Mouse (Mus musculus): Measurements from ENCODE around the gene Hdhd5. TPM values are rescaled to one million over a fixed set of nuclear protein-coding genes. Genes with fewer than 3 reads are reported as not detected.
A peak's percentile ranks its signal among the peaks of the same experiment; 100 is the strongest.

Gene Hdhd5
- polyA plus RNA-seq, 1 experiment: 10.5 TPM

GRCm38 (mm10) chr6:120510425-120510824 is 20.7 kb downstream of the Hdhd5 start:
- no peak for TF ChIP-seq POLR2A (IDR thresholded peaks at IDR 0.05; ENCODE audit: borderline replicate concordance, low read depth, low read length)
- TF ChIP-seq CTCF (IDR thresholded peaks at IDR 0.05; ENCODE audit: low read depth, low read length): no peak
- Histone ChIP-seq H3K4me3 (ENCODE audit: insufficient read depth, low read length) (no peak overlapping the region), H3K27ac (ENCODE audit: insufficient read depth, low read depth, low read length) (no peak overlapping the region), H3K4me1 (ENCODE audit: control insufficient read depth, insufficient read depth, low read length) (no peaks in the 10 kb centered on the region)

- Histone ChIP-seq H3K27ac (ENCODE audit: insufficient read depth, low read depth, low read length) (no peak overlapping the region), H3K4me3 (ENCODE audit: insufficient read depth, low read length) (no peak overlapping the region), H3K4me1 (ENCODE audit: control insufficient read depth, insufficient read depth, low read length) (no peaks in the 10 kb centered on the region)
- TF ChIP-seq POLR2A (IDR thresholded peaks at IDR 0.05; ENCODE audit: borderline replicate concordance, low read depth, low read length) (no peak), CTCF (IDR thresholded peaks at IDR 0.05; ENCODE audit: low read depth, low read length) (no peak)
These were observed 21.1 kb downstream of the Hdhd5 start for GRCm38 (mm10) chr6:120509975-120510374.

- Histone ChIP-seq H3K4me1 (ENCODE audit: control insufficient read depth, insufficient read depth, low read length) (no peaks in the 10 kb centered on the region), H3K4me3 (ENCODE audit: insufficient read depth, low read length) (no peak overlapping the region), H3K27ac (ENCODE audit: insufficient read depth, low read depth, low read length) (no peak overlapping the region)
- TF ChIP-seq CTCF (IDR thresholded peaks at IDR 0.05; ENCODE audit: low read depth, low read length) (no peak), POLR2A (IDR thresholded peaks at IDR 0.05; ENCODE audit: borderline replicate concordance, low read depth, low read length) (no peak)
These were observed 22.5 kb downstream of the Hdhd5 start for GRCm38 (mm10) chr6:120508645-120509044.

DNA sequence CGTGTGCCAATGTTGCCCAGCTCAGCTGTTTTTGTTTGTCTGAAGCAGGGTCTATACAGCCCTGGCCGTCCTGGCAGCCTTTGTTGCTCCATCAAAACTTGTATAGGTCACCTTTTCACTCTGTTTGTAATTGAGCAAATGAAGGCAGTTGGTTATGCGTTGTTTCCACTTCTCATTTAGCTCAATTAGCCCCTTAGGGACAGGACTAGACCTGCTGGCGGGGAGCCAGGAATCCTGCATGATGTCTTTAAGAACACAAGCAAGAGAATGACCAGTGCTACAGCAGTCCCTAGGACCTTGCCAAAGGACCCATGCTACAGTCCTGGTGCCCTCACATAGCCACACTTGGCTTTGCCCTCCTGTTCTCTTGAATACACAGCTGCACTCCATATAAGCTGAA is 25.6 kb downstream of the Hdhd5 start:
- Histone ChIP-seq H3K27ac (ENCODE audit: insufficient read depth, low read depth, low read length) (no peak overlapping the region), H3K4me3 (ENCODE audit: insufficient read depth, low read length) (no peak overlapping the region), H3K4me1 (ENCODE audit: control insufficient read depth, insufficient read depth, low read length) (no peaks in the 10 kb centered on the region)
- TF ChIP-seq CTCF (IDR thresholded peaks at IDR 0.05; ENCODE audit: low read depth, low read length) (no peak), POLR2A (IDR thresholded peaks at IDR 0.05; ENCODE audit: borderline replicate concordance, low read depth, low read length) (no peak)

DNA sequence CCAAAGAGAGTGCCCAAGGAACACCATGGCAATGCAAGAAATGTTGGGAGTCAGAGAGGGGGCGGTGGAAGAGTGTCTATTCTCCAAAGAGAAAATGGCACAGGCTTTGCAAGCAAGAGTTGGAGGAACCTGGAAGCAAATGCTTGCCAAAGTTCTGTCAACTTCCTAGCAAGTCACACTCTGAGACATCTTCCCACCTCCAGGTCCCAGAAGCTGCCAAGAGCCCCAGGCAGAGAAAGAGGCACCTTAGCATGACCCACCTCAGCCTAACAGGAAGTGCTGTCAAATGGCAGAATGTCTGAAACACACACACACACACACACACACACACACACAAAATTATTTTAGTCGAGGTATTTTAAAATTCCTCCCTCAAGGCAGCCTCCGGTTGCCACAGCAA is 27.1 kb downstream of the Hdhd5 start:
- TF ChIP-seq CTCF (IDR thresholded peaks at IDR 0.05; ENCODE audit: low read depth, low read length): no peak
- TF ChIP-seq POLR2A (IDR thresholded peaks at IDR 0.05; ENCODE audit: borderline replicate concordance, low read depth, low read length): no peak
- Histone ChIP-seq H3K4me3 (ENCODE audit: insufficient read depth, low read length) (no peak overlapping the region), H3K4me1 (ENCODE audit: control insufficient read depth, insufficient read depth, low read length) (no peaks in the 10 kb centered on the region), H3K27ac (ENCODE audit: insufficient read depth, low read depth, low read length) (no peak overlapping the region)

DNA sequence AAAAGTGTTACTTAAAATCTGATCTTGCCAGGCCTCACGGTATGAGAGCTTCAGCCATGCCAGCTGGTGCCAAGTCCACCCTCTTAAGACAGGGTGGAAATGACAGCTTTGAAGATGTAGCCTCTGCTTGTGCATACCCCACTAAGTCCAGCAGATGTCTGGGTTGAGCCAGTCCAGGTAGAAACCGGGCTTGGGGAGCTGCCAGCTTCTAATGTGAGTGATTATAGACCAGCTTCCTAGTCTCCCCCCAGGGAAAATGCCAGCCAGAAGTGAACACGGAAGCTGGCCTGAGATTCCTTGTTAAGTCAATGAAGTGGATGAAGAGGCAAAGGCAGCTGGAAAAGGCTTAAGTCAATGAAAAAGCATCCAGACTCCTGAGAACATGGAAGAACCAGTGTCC is 34.6 kb downstream of the Hdhd5 start:
- H3K4me1 ChIP-seq (ENCODE audit: control insufficient read depth, insufficient read depth, low read length): no peaks in the 10 kb centered on the region
- no peak overlapping the region for H3K4me3 ChIP-seq (ENCODE audit: insufficient read depth, low read length)
- H3K27ac ChIP-seq (ENCODE audit: insufficient read depth, low read depth, low read length): no peak overlapping the region
- no peak for TF ChIP-seq CTCF (IDR thresholded peaks at IDR 0.05; ENCODE audit: low read depth, low read length)
- TF ChIP-seq POLR2A (IDR thresholded peaks at IDR 0.05; ENCODE audit: borderline replicate concordance, low read depth, low read length): no peak

GRCm38 (mm10) chr6:120493374-120494181 is 37.5 kb downstream of the Hdhd5 start, which contains the start of gene Tmem121b:
Gene Tmem121b (minus strand): TSS chr6:120493807.
- Histone ChIP-seq H3K27ac (ENCODE audit: insufficient read depth, low read depth, low read length) (no peak within 1 kb of the TSS), H3K4me3 (ENCODE audit: insufficient read depth, low read length) (peak within 1 kb of the TSS; percentile 46), H3K4me1 (ENCODE audit: control insufficient read depth, insufficient read depth, low read length) (peaks cover 12% of the 10 kb centered on the region)
- TF ChIP-seq POLR2A (IDR thresholded peaks at IDR 0.05; ENCODE audit: borderline replicate concordance, low read depth, low read length) (no peak), CTCF (IDR thresholded peaks at IDR 0.05; ENCODE audit: low read depth, low read length) (no peak)

GRCm38 (mm10) chr6:120492499-120493373 is 38.4 kb downstream of the Hdhd5 start:
- Histone ChIP-seq H3K27ac (ENCODE audit: insufficient read depth, low read depth, low read length) (no peak overlapping the region), H3K4me3 (ENCODE audit: insufficient read depth, low read length) (peak overlapping the region; percentile 46), H3K4me1 (ENCODE audit: control insufficient read depth, insufficient read depth, low read length) (peaks cover 17% of the 10 kb centered on the region)
- no peak for TF ChIP-seq POLR2A (IDR thresholded peaks at IDR 0.05; ENCODE audit: borderline replicate concordance, low read depth, low read length)
- TF ChIP-seq CTCF (IDR thresholded peaks at IDR 0.05; ENCODE audit: low read depth, low read length): no peak

DNA sequence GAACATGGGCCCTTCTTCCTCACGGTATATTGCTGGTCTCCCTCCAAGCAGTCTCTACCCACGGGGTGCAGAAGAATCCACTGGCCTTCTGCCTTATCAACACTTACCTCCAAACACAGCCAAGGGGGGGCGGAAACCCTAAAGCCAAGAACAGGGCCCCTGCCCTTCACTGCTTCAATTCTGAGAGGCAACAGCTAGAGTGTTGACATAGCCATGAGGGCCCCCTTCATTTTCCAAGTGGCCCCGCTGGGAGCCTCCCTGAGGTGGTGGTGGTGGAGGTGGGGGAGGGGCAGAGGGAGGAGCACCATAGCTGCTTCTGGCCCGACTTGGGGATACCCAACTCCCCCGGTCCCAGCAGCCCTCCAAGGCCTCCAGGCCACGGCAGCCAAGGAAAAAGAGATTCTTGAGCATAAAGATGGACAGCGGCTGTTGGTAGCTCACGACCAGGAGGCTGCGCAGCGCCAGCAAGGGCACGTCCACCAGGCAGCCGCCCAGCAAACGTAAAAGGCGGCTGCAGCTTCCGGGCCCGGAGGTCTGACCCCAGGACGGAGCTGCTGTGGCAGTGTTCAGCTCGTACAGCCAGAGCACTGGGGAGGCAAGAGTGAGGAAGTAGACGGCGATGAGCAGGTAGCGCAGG is 39.1 kb downstream of the Hdhd5 start:
- Histone ChIP-seq H3K4me3 (ENCODE audit: insufficient read depth, low read length) (no peak overlapping the region), H3K4me1 (ENCODE audit: control insufficient read depth, insufficient read depth, low read length) (peaks cover 17% of the 10 kb centered on the region), H3K27ac (ENCODE audit: insufficient read depth, low read depth, low read length) (no peak overlapping the region)
- TF ChIP-seq POLR2A (IDR thresholded peaks at IDR 0.05; ENCODE audit: borderline replicate concordance, low read depth, low read length) (no peak), CTCF (IDR thresholded peaks at IDR 0.05; ENCODE audit: low read depth, low read length) (no peak)
